Mouse (Mus musculus): ENCODE measurements around the gene Tmem220.

GRCm38 (mm10) chr11:67075036-67075435 is 50.1 kb downstream of the Tmem220 start:
- no peak for TF ChIP-seq POLR2A (IDR thresholded peaks at IDR 0.05; ENCODE audit: low read depth, low read length)
- no peak for TF ChIP-seq CTCF (IDR thresholded peaks at IDR 0.05; ENCODE audit: extremely low read depth, insufficient read depth, insufficient read length, insufficient replicate concordance)

Measured in spleen, adult 2 months (tissue).